Mouse (Mus musculus): ENCODE results near the gene Gde1. TPM values are rescaled to one million over a fixed set of nuclear protein-coding genes. Genes with fewer than 3 reads are reported as not detected.

Gde1 gene
- 10 to 100 TPM; 33.4 to 35.8 TPM for total RNA-seq (2021)
- long read RNA-seq, experiment 1, transcript Gde1-201 (6 exons, 1,582 nt): major isoform, 45 of 68 reads
- long read RNA-seq, experiment 1, partial matches to known transcripts: 1 of 68 reads
- long read RNA-seq, experiment 1, other reads (novel, unspliced or antisense): 22 of 68 reads
- long read RNA-seq, experiment 2, transcript Gde1-201 (6 exons, 1,582 nt): major isoform, 61 of 92 reads
- long read RNA-seq, experiment 2, partial matches to known transcripts: 1 of 92 reads
- long read RNA-seq, experiment 2, other reads (novel, unspliced or antisense): 30 of 92 reads

- intact Hi-C loops (cut with DNase I): no loop called here
- peak; percentile 80 to 89 for DNase-seq
These were observed at the start of gene Gde1 for GRCm38 (mm10) chr7:118705101-118705961. TSS of gene Gde1 (minus strand) at chr7:118705778.

- no peak for DNase-seq
- intact Hi-C loops (cut with DNase I): no loop called here
These were observed 46.0 kb upstream of the Gde1 start for GRCm38 (mm10) chr7:118751625-118752024.

GRCm38 (mm10) chr7:118749706-118750105 lies 44.1 kb upstream of the Gde1 start:
- intact Hi-C loops (cut with DNase I): no loop called here
- DNase-seq: no peak

GRCm38 (mm10) chr7:118747891-118748672 lies 42.5 kb upstream of the Gde1 start:
- no peak for DNase-seq
- intact Hi-C loops (cut with DNase I): no loop called here

- no peak for DNase-seq
- intact Hi-C loops (cut with DNase I): no loop called here
These were observed 39.2 kb upstream of the Gde1 start for GRCm38 (mm10) chr7:118744766-118745165.

DNA sequence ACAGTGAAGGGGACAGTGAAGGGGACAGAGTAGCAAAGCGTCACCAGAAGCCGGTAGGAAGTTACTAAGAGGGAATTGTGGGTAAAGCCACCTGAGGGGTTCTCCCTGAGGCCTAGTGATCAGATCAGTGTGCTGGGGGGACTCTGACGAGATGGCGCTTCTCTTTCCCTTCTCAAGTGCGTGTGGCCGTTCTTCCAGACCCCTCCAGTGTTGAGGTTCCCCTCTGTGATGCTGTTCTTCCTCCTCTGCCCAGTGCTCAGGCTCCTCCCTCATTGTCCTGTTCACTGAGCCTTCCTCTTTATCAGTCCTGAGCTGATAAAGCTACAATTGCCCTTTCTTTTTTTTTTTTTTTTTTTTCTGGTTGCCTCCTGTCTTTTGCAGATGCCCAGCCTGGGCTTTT lies 36.7 kb upstream of the Gde1 start:
- intact Hi-C loops (cut with DNase I): no loop called here
- no peak for DNase-seq

- DNase-seq: peak; percentile 91 to 96
- intact Hi-C loops (cut with DNase I): no loop called here
These were observed 35.2 kb upstream of the Gde1 start for GRCm38 (mm10) chr7:118740532-118741338.

DNA sequence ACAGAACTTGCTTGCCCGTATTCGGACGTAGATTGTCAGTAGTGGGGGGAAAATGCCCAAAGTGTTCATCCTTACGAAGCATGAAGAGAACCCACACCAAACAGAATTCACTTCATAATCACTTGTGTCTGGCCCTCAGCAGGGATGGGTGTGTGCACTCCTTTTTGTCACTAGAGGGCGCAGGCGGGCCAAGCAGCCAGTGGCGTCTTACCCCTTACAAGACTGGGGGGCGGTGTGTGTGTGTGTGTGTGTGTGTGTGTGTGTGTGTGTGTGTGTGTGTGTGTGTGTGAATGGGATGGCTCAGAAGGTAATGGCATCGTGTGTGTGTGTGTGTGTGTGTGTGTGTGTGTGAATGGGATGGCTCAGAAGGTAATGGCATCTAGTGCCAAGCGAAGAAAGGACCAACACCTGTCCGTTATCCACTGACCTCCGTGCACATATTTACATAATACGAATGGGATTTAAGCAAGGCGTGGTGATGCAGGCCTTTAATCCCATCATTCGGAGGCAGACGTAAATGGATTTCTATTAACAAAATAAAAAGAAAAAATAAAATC lies 34.5 kb upstream of the Gde1 start, which contains the start of gene Vps35l:
Gene Vps35l (plus strand): TSS at position 252 of the 557 bp plus-strand sequence.
- peak; percentile 66 to 72 for DNase-seq
- intact Hi-C loops (cut with DNase I): no loop called here

DNA sequence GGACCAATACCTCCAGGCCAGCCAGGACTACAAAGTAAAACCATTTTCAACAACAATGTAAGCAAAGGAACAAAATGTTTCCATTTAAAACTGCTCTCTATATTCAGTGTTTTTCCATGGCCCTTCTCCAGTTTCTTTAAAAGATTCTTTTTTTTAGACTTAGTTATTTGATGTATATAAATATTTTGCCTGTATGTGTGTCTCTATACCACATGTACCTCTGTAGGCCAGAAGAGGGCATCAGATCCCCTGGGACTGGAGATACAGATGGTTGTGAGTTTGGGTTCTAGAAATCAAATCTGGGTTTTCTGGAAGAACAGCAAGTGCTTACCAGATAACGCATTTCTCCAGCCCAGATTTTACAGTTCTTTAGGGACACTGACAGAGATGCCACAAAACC lies 33.2 kb upstream of the Gde1 start:
- intact Hi-C loops (cut with DNase I): no loop called here

DNA sequence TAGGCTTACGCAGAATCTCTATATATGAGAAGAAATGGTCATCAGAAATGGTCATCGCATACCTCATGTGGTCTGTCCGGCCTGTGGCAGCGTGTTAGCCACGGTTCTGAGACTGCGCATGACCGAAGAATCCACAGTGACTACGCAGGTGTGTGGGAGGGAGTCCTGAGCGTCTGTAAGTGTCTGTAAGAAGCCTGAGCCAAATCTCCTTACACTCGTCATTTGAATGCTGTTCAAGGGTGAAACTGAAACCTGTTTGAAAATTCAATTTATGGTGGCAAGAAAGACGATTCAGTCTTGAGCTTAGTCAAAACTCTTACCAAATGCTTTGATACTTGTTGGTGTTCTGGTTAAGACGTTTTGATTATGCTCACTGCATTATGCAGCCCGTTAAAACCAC lies 27.6 kb upstream of the Gde1 start:
- DNase-seq: no peak
- intact Hi-C loops (cut with DNase I): no loop called here

More for the DNA sequence above, 33.2 kb upstream of the Gde1 start:
- no peak for DNase-seq

DNA sequence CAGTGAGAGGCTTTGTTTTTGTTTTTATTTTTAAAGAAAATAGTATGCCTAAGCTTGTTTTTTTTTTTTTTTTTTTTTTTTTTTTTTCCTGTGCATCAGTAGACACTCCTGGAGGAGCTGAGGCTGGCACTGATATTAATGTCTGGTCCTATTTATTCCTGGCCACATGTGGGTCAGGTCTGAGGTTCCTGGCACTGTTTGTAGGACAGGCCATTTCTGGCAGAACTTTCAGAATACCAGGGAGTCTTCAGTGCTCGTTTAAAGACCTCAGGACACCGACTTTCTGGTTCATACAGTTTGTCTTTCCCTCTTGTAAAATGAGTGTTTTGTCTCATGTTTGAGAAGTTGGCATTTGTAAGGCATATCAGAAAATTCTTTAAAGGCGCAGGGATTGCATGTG lies 26.2 kb upstream of the Gde1 start:
- intact Hi-C loops (cut with DNase I): no loop called here
- DNase-seq: no peak

GRCm38 (mm10) chr7:118728846-118729587 lies 23.4 kb upstream of the Gde1 start:
- intact Hi-C loops (cut with DNase I): no loop called here
- no peak for DNase-seq

- no peak for DNase-seq
- intact Hi-C loops (cut with DNase I): no loop called here
These were observed 19.9 kb upstream of the Gde1 start for GRCm38 (mm10) chr7:118725459-118725858.

- no peak for DNase-seq
- intact Hi-C loops (cut with DNase I): no loop called here
These were observed 18.3 kb upstream of the Gde1 start for GRCm38 (mm10) chr7:118723927-118724326.

DNA sequence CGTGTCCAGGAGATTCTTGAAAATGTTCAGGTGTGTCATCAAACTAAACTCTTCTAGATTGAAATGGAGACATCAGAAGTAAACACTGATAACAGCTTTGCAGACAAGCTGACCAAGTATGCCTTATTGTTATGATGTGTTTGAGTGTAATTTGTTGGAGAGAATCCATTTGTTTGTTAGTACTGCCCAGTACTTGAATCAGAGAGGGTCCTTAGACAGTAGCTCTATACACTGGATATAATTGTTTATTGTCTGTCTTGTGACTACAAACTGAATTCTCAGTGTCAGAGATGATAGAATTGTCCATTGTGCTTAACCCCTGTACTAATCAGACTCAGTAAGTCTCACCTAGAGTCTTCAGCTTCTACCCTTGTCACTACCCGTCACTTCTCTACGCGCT lies 12.5 kb upstream of the Gde1 start:
- intact Hi-C loops (cut with DNase I): no loop called here
- DNase-seq: no peak

- no peak for DNase-seq
- intact Hi-C loops (cut with DNase I): no loop called here
These were observed 9.3 kb upstream of the Gde1 start for GRCm38 (mm10) chr7:118714873-118715272.

- DNase-seq: peak; percentile 80 to 89
- intact Hi-C loops (cut with DNase I): no loop called here
These were observed 6.9 kb upstream of the Gde1 start, which contains the start of gene Ccp110 for GRCm38 (mm10) chr7:118712228-118713173. TSS of gene Ccp110 (plus strand) at chr7:118712552.

GRCm38 (mm10) chr7:118710776-118711175 lies 5.2 kb upstream of the Gde1 start:
- intact Hi-C loops (cut with DNase I): no loop called here
- DNase-seq: no peak

All from gastrocnemius, postnatal 36 days (tissue).